Mouse (Mus musculus): Measurements from ENCODE around the gene Sptb.
A peak's percentile ranks its signal among the peaks of the same experiment; 100 is the strongest.

Sptb gene

GRCm38 (mm10) chr12:76576061-76576460 is 134.3 kb downstream of the Sptb start:
- no peak for DNase-seq (ENCODE audit: low read depth, low spot score)

GRCm38 (mm10) chr12:76574815-76575214 is 135.5 kb downstream of the Sptb start:
- no peak for DNase-seq (ENCODE audit: low read depth, low spot score)

- no peak for DNase-seq (ENCODE audit: low read depth, low spot score)
Measured at GRCm38 (mm10) chr12:76573381-76573780, 137.0 kb downstream of the Sptb start.

GRCm38 (mm10) chr12:76572261-76573251 is 137.8 kb downstream of the Sptb start:
- DNase-seq (ENCODE audit: low read depth, low spot score), result no peak

- DNase-seq (ENCODE audit: low read depth, low spot score), result no peak
Measured at GRCm38 (mm10) chr12:76571266-76571665, 139.1 kb downstream of the Sptb start.

- DNase-seq (ENCODE audit: low read depth, low spot score), result no peak
Measured at GRCm38 (mm10) chr12:76570221-76570940, 140.0 kb downstream of the Sptb start.

GRCm38 (mm10) chr12:76566284-76566683 is 144.1 kb downstream of the Sptb start:
- DNase-seq (ENCODE audit: low read depth, low spot score), result no peak

GRCm38 (mm10) chr12:76562196-76562595 is 148.2 kb downstream of the Sptb start:
- DNase-seq (ENCODE audit: low read depth, low spot score), result no peak

- DNase-seq (ENCODE audit: low read depth, low spot score), result no peak
Measured at GRCm38 (mm10) chr12:76558206-76558605, 152.1 kb downstream of the Sptb start.

- DNase-seq (ENCODE audit: low read depth, low spot score), result no peak
Measured at GRCm38 (mm10) chr12:76556745-76557389, 153.5 kb downstream of the Sptb start.

- no peak for DNase-seq (ENCODE audit: low read depth, low spot score)
Measured at GRCm38 (mm10) chr12:76556187-76556586, 154.2 kb downstream of the Sptb start.

- DNase-seq (ENCODE audit: low read depth, low spot score), result no peak
Measured at GRCm38 (mm10) chr12:76554871-76555386, 155.4 kb downstream of the Sptb start.

- no peak for DNase-seq (ENCODE audit: low read depth, low spot score)
Measured at GRCm38 (mm10) chr12:76554392-76554791, 156.0 kb downstream of the Sptb start.

GRCm38 (mm10) chr12:76553917-76554316 is 156.4 kb downstream of the Sptb start:
- peak; percentile 68 for DNase-seq (ENCODE audit: low read depth, low spot score)

- DNase-seq (ENCODE audit: low read depth, low spot score), result no peak
Measured at GRCm38 (mm10) chr12:76552958-76553357, 157.4 kb downstream of the Sptb start.

- no peak for DNase-seq (ENCODE audit: low read depth, low spot score)
Measured at GRCm38 (mm10) chr12:76552321-76552720, 158.0 kb downstream of the Sptb start.

GRCm38 (mm10) chr12:76549203-76549602 is 161.1 kb downstream of the Sptb start:
- no peak for DNase-seq (ENCODE audit: low read depth, low spot score)

- DNase-seq (ENCODE audit: low read depth, low spot score), result no peak
Measured at GRCm38 (mm10) chr12:76548082-76548423, 162.3 kb downstream of the Sptb start.

- DNase-seq (ENCODE audit: low read depth, low spot score), result no peak
Measured at GRCm38 (mm10) chr12:76547409-76548081, 162.8 kb downstream of the Sptb start.

- DNase-seq (ENCODE audit: low read depth, low spot score), result no peak
Measured at GRCm38 (mm10) chr12:76546383-76547276, 163.7 kb downstream of the Sptb start.

Measured in skeletal muscle tissue, adult 2 months (tissue).